Mouse (Mus musculus): Measurements from ENCODE around the gene Exoc6b. TPM values are rescaled to one million over a fixed set of nuclear protein-coding genes. Genes with fewer than 3 reads are reported as not detected.

Exoc6b gene
- polyA plus RNA-seq, 1 experiment, result 7.8 TPM

DNA sequence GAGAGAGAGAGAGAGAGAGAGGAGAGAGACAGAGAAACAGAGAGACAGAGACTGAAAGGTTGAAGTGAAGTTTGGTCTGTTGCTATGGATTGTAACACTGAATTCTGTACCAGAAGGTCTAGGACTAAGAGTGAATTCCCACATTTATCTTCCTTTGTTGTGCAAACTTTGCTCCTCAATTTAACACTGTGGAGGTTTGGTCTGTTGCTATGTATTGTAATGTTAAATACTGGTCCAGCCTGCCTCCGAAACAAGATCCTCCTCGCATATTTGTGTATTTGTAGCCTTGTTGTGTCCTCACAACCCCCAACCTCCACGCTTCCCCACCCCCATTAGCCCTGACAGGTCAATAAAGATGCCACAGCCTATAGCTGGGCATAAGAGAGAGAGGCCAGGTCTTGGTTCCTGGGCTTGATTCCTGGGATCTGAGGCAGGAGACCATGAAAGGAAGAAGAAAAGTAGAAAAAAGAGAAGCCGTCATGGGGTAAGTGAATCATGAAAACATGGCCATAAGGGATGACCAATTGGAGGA, 24.6 kb downstream of the Exoc6b start:
- TF ChIP-seq POLR2A (IDR thresholded peaks at IDR 0.05; ENCODE audit: control insufficient read depth, low read depth, low read length) (no peak), CTCF (IDR thresholded peaks at IDR 0.05; ENCODE audit: control insufficient read depth, insufficient read depth, insufficient replicate concordance, low read depth, low read length) (no peak)
- no peaks in the 10 kb centered on the region for H3K36me3 ChIP-seq (ENCODE audit: control insufficient read depth, insufficient read depth, low read length)
- H3K4me1 ChIP-seq (ENCODE audit: control insufficient read depth, insufficient read depth, low read length), result no peaks in the 10 kb centered on the region
- no peak overlapping the region for H3K27ac ChIP-seq (ENCODE audit: control insufficient read depth, insufficient read depth, low read depth, low read length)
- H3K4me3 ChIP-seq (ENCODE audit: control insufficient read depth, low read depth, low read length), result no peak overlapping the region
- no peaks in the 10 kb centered on the region for H3K27me3 ChIP-seq (ENCODE audit: control insufficient read depth, insufficient read depth, low read length)

DNA sequence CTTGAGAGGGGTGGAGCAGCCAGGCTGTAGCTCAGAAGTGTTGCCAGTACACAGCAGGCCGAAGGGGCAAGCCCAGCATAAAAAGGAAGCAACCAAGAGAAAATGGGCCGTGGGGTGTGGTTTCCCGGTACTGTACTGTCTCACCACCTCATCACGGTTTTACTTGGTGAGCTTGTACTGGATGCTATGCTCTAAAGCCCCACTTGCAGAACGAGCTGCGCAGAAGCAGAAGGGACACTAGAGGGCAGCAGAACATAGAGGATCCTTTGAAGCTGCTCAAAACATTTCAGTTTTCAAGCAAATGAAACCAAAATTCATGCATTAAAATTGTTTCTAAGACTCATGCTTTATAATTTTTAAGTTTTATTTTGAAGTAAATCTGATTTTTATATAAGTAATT, 31.6 kb downstream of the Exoc6b start:
- TF ChIP-seq POLR2A (IDR thresholded peaks at IDR 0.05; ENCODE audit: control insufficient read depth, low read depth, low read length) (no peak), CTCF (IDR thresholded peaks at IDR 0.05; ENCODE audit: control insufficient read depth, insufficient read depth, insufficient replicate concordance, low read depth, low read length) (peak; percentile 45; the same call in 1 of the 2 replicates)
- Histone ChIP-seq H3K27me3 (ENCODE audit: control insufficient read depth, insufficient read depth, low read length) (no peaks in the 10 kb centered on the region), H3K4me1 (ENCODE audit: control insufficient read depth, insufficient read depth, low read length) (no peaks in the 10 kb centered on the region), H3K4me3 (ENCODE audit: control insufficient read depth, low read depth, low read length) (no peak overlapping the region), H3K36me3 (ENCODE audit: control insufficient read depth, insufficient read depth, low read length) (no peaks in the 10 kb centered on the region), H3K27ac (ENCODE audit: control insufficient read depth, insufficient read depth, low read depth, low read length) (no peak overlapping the region)

DNA sequence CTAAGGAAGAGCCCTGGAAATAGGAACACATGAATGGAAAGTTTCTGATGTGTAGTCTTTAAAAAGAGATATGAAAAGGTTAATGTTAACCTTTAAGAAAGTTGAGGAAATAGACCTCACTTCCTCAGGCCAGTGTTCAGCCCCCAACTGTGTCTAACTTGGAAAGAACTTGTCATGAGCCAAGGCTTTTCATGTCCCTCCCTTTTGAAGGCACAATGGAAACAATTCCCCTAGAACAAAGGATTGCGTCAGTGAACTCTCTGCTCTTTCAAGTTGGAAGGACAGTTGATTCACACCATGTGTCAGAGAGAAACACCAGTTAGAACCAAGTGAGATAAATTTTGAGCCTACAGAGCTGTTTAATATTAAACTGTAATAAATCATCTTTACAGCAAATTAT, 39.6 kb downstream of the Exoc6b start:
- Histone ChIP-seq H3K27me3 (ENCODE audit: control insufficient read depth, insufficient read depth, low read length) (no peaks in the 10 kb centered on the region), H3K27ac (ENCODE audit: control insufficient read depth, insufficient read depth, low read depth, low read length) (no peak overlapping the region), H3K4me1 (ENCODE audit: control insufficient read depth, insufficient read depth, low read length) (no peaks in the 10 kb centered on the region), H3K36me3 (ENCODE audit: control insufficient read depth, insufficient read depth, low read length) (no peaks in the 10 kb centered on the region), H3K4me3 (ENCODE audit: control insufficient read depth, low read depth, low read length) (no peak overlapping the region)
- TF ChIP-seq POLR2A (IDR thresholded peaks at IDR 0.05; ENCODE audit: control insufficient read depth, low read depth, low read length) (no peak), CTCF (IDR thresholded peaks at IDR 0.05; ENCODE audit: control insufficient read depth, insufficient read depth, insufficient replicate concordance, low read depth, low read length) (no peak)

DNA sequence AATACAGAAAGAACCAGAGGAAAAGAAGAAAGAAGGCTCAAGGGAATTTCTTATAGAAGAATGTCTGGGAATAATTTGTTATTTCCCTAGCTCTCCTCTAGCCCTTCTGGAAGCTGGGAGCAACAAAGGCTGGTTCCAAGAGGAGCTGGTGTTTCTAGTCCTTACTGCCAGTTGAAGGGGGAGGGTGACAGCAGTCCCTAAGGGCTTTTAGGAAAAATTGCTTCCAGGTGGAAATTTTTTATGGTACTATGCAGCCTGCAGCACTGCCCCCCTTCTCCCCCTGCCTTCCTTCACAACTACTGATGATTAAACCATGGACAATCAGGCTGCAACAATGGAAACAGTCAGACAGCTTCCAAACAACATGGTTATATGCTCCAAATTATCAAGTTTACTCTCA, 44.9 kb downstream of the Exoc6b start:
- no peak overlapping the region for H3K4me3 ChIP-seq (ENCODE audit: control insufficient read depth, low read depth, low read length)
- no peaks in the 10 kb centered on the region for H3K27me3 ChIP-seq (ENCODE audit: control insufficient read depth, insufficient read depth, low read length)
- no peaks in the 10 kb centered on the region for H3K4me1 ChIP-seq (ENCODE audit: control insufficient read depth, insufficient read depth, low read length)
- no peak for TF ChIP-seq CTCF (IDR thresholded peaks at IDR 0.05; ENCODE audit: control insufficient read depth, insufficient read depth, insufficient replicate concordance, low read depth, low read length)
- no peak for TF ChIP-seq POLR2A (IDR thresholded peaks at IDR 0.05; ENCODE audit: control insufficient read depth, low read depth, low read length)
- H3K36me3 ChIP-seq (ENCODE audit: control insufficient read depth, insufficient read depth, low read length), result no peaks in the 10 kb centered on the region
- no peak overlapping the region for H3K27ac ChIP-seq (ENCODE audit: control insufficient read depth, insufficient read depth, low read depth, low read length)

DNA sequence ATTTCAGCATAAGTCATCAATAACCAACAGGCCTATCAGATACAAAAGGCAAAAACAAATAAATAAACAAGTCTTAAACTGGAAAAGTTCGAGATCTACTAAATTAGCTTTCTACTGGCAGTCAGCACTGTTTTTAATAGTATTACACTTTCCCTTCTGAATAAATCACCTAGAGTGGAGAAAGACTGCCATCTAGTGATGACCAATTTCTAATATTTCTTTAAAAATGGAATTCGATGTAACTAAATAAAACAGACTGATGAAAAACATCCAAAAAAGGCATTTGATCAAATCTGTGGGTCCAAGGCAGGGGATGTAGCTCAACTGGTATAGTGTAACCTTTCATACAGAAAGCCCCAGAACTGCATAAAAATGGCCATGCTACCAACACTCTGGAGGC, 52.3 kb downstream of the Exoc6b start:
- no peaks in the 10 kb centered on the region for H3K27me3 ChIP-seq (ENCODE audit: control insufficient read depth, insufficient read depth, low read length)
- no peak overlapping the region for H3K4me3 ChIP-seq (ENCODE audit: control insufficient read depth, low read depth, low read length)
- H3K36me3 ChIP-seq (ENCODE audit: control insufficient read depth, insufficient read depth, low read length), result no peaks in the 10 kb centered on the region
- TF ChIP-seq CTCF (IDR thresholded peaks at IDR 0.05; ENCODE audit: control insufficient read depth, insufficient read depth, insufficient replicate concordance, low read depth, low read length) (no peak), POLR2A (IDR thresholded peaks at IDR 0.05; ENCODE audit: control insufficient read depth, low read depth, low read length) (no peak)
- H3K27ac ChIP-seq (ENCODE audit: control insufficient read depth, insufficient read depth, low read depth, low read length), result no peak overlapping the region
- no peaks in the 10 kb centered on the region for H3K4me1 ChIP-seq (ENCODE audit: control insufficient read depth, insufficient read depth, low read length)

DNA sequence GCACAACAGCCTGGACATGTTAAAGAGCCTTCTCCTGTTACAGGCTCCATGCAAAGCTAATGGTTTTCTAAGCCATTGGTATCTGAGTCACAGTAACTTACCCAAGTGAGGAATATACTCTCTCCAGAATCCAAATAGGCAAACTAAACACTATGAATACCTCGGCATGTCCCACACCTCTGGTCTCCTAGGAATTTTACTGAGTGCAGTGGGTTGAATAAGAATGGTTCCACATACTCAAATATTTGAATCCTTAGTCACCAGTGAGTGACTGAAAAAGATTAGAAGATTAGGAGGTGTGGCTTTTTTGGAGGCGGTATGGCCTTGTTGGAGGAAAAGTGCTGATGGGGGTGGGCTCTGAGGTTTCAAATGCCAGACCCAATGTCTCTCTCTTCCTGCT, 55.4 kb downstream of the Exoc6b start:
- no peak overlapping the region for H3K27ac ChIP-seq (ENCODE audit: control insufficient read depth, insufficient read depth, low read depth, low read length)
- TF ChIP-seq CTCF (IDR thresholded peaks at IDR 0.05; ENCODE audit: control insufficient read depth, insufficient read depth, insufficient replicate concordance, low read depth, low read length) (no peak), POLR2A (IDR thresholded peaks at IDR 0.05; ENCODE audit: control insufficient read depth, low read depth, low read length) (no peak)
- H3K27me3 ChIP-seq (ENCODE audit: control insufficient read depth, insufficient read depth, low read length), result no peaks in the 10 kb centered on the region
- no peaks in the 10 kb centered on the region for H3K4me1 ChIP-seq (ENCODE audit: control insufficient read depth, insufficient read depth, low read length)
- no peak overlapping the region for H3K4me3 ChIP-seq (ENCODE audit: control insufficient read depth, low read depth, low read length)
- no peaks in the 10 kb centered on the region for H3K36me3 ChIP-seq (ENCODE audit: control insufficient read depth, insufficient read depth, low read length)

DNA sequence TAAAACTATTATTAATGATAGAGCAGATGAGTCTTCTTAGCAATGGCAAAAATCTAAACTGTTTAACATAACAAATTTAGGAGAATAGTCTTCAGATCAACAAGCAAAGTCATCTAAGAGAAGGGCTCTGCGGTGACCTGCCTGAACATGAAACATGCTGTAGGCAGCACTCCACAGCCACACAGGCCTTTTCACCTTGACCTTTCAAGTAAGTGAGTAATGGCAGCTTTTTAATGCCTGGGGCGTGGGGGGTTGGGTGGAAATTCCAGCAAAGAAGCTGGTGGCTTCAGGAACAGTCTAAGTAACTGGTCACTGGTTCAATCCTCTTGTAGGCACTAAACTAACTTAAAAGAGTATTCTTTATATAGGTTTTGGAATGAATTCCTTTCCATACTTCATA, 58.9 kb downstream of the Exoc6b start:
- no peaks in the 10 kb centered on the region for H3K4me1 ChIP-seq (ENCODE audit: control insufficient read depth, insufficient read depth, low read length)
- no peak overlapping the region for H3K4me3 ChIP-seq (ENCODE audit: control insufficient read depth, low read depth, low read length)
- no peak for TF ChIP-seq CTCF (IDR thresholded peaks at IDR 0.05; ENCODE audit: control insufficient read depth, insufficient read depth, insufficient replicate concordance, low read depth, low read length)
- no peak for TF ChIP-seq POLR2A (IDR thresholded peaks at IDR 0.05; ENCODE audit: control insufficient read depth, low read depth, low read length)
- no peaks in the 10 kb centered on the region for H3K27me3 ChIP-seq (ENCODE audit: control insufficient read depth, insufficient read depth, low read length)
- no peaks in the 10 kb centered on the region for H3K36me3 ChIP-seq (ENCODE audit: control insufficient read depth, insufficient read depth, low read length)
- no peak overlapping the region for H3K27ac ChIP-seq (ENCODE audit: control insufficient read depth, insufficient read depth, low read depth, low read length)

DNA sequence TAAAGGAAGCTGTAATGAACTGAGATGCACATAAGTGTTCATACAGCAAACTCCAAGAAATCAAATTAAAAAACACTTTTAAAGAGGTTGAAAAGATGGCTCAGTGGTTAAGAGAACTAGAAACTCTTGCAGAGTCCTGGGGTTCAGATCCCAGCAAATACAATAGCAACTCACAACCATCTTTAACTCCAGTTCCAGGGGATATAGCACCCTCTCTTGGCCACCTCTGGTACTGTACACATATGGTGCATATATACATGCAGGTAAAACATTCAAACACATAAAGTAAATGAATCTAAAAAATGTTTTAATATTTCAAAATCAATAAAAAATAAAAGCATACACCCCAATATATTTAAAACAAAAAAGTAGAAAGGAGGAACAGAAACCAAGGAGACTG, 73.9 kb downstream of the Exoc6b start:
- TF ChIP-seq POLR2A (IDR thresholded peaks at IDR 0.05; ENCODE audit: control insufficient read depth, low read depth, low read length), result no peak
- TF ChIP-seq CTCF (IDR thresholded peaks at IDR 0.05; ENCODE audit: control insufficient read depth, insufficient read depth, insufficient replicate concordance, low read depth, low read length), result no peak
- Histone ChIP-seq H3K4me3 (ENCODE audit: control insufficient read depth, low read depth, low read length) (no peak overlapping the region), H3K27me3 (ENCODE audit: control insufficient read depth, insufficient read depth, low read length) (no peaks in the 10 kb centered on the region), H3K27ac (ENCODE audit: control insufficient read depth, insufficient read depth, low read depth, low read length) (no peak overlapping the region), H3K4me1 (ENCODE audit: control insufficient read depth, insufficient read depth, low read length) (no peaks in the 10 kb centered on the region), H3K36me3 (ENCODE audit: control insufficient read depth, insufficient read depth, low read length) (no peaks in the 10 kb centered on the region)

All from testis, adult 2 months (tissue).